22 mouse cellular contexts compared by ENCODE assay signal in genomic region chr8:117903052-117903451, GRCm38 (mm10).
A peak's percentile ranks its signal among the peaks of the same experiment; 100 is the strongest.
DNase-seq lines count a peak whose midpoint lies in the region; ATAC-seq lines count a peak whose summit lies in the region.
"Had no signal": no experiment of that assay in that cellular context is flagged by ENCODE, and none has a peak within 500 bp of the region (broad histone marks: within the 10 kb centered on the region; RNA-seq: fewer than 3 reads in every experiment).

No protein-coding gene starts in this region.

- no peaks in the 10 kb centered on the region for H3K4me1 ChIP-seq in embryonic facial prominence, embryonic 14.5 days (ENCODE audit: control insufficient read depth, insufficient read depth, low read length)
- H3K4me1 ChIP-seq in embryonic facial prominence, embryonic 10.5 days, result no peaks in the 10 kb centered on the region
- H3K4me1 ChIP-seq in midbrain, embryonic 14.5 days (ENCODE audit: control insufficient read depth, insufficient read depth, low read length), result no peaks in the 10 kb centered on the region; the same call in 1 of the 2 replicates
- no peaks in the 10 kb centered on the region for H3K4me1 ChIP-seq in midbrain, embryonic 11.5 days (ENCODE audit: control insufficient read depth, insufficient read depth, low read length)
- H3K4me1 ChIP-seq: embryonic facial prominence, embryonic 13.5 days; forebrain, embryonic 13.5 days; forebrain, embryonic 15.5 days had no signal

- H3K4me3 ChIP-seq in embryonic facial prominence, embryonic 14.5 days (ENCODE audit: low read depth, low read length), result no peak overlapping the region
- no peak overlapping the region for H3K4me3 ChIP-seq in embryonic facial prominence, embryonic 10.5 days
- H3K4me3 ChIP-seq in midbrain, embryonic 14.5 days (replicated peaks; ENCODE audit: low read depth, low read length), result no peak overlapping the region
- no peak overlapping the region for H3K4me3 ChIP-seq in midbrain, embryonic 11.5 days (ENCODE audit: low read depth, low read length)
- H3K4me3 ChIP-seq: embryonic facial prominence, embryonic 13.5 days; forebrain, embryonic 13.5 days; forebrain, embryonic 15.5 days had no signal

- H3K9ac ChIP-seq in embryonic facial prominence, embryonic 14.5 days (ENCODE audit: low read depth, low read length), result no peak overlapping the region
- no peak overlapping the region for H3K9ac ChIP-seq in midbrain, embryonic 14.5 days (replicated peaks; ENCODE audit: low read length)
- H3K9ac ChIP-seq in midbrain, embryonic 11.5 days (ENCODE audit: low read length), result no peak overlapping the region
- H3K9ac ChIP-seq: embryonic facial prominence, embryonic 13.5 days; forebrain, embryonic 13.5 days; forebrain, embryonic 15.5 days; forebrain, postnatal 0 days had no signal

- H3K27ac ChIP-seq in embryonic facial prominence, embryonic 14.5 days (replicated peaks; ENCODE audit: low read depth, low read length), result no peak overlapping the region
- H3K27ac ChIP-seq in embryonic facial prominence, embryonic 10.5 days (replicated peaks), result no peak overlapping the region
- no peak overlapping the region for H3K27ac ChIP-seq in midbrain, embryonic 14.5 days (replicated peaks; ENCODE audit: low read depth, low read length)
- H3K27ac ChIP-seq in midbrain, embryonic 11.5 days (ENCODE audit: low read depth, low read length), result no peak overlapping the region
- H3K27ac ChIP-seq: embryonic facial prominence, embryonic 13.5 days; forebrain, embryonic 13.5 days; forebrain, embryonic 15.5 days had no signal

- no peaks in the 10 kb centered on the region for H3K27me3 ChIP-seq in embryonic facial prominence, embryonic 14.5 days (replicated peaks; ENCODE audit: control insufficient read depth, insufficient read depth, low read length)
- H3K27me3 ChIP-seq in embryonic facial prominence, embryonic 10.5 days (replicated peaks; ENCODE audit: low read depth, poor library complexity, severe bottlenecking), result no peaks in the 10 kb centered on the region
- H3K27me3 ChIP-seq in midbrain, embryonic 14.5 days (ENCODE audit: control insufficient read depth, insufficient read depth, low read length), result no peaks in the 10 kb centered on the region
- H3K27me3 ChIP-seq in midbrain, embryonic 11.5 days (ENCODE audit: control insufficient read depth, insufficient read depth, low read length), result no peaks in the 10 kb centered on the region
- H3K27me3 ChIP-seq: embryonic facial prominence, embryonic 13.5 days; forebrain, embryonic 13.5 days; forebrain, embryonic 15.5 days had no signal

- 55% methylated on average over 8 of the region's 8 CpGs for WGBS in embryonic facial prominence, embryonic 14.5 days
- WGBS in embryonic facial prominence, embryonic 10.5 days, result 73% methylated on average over 8 of the region's 8 CpGs
- 39% methylated on average over 8 of the region's 8 CpGs for WGBS in midbrain, embryonic 14.5 days
- WGBS in midbrain, embryonic 11.5 days, result 66% methylated on average over 8 of the region's 8 CpGs

- no peaks in the 10 kb centered on the region for H3K36me3 ChIP-seq in embryonic facial prominence, embryonic 14.5 days (ENCODE audit: control insufficient read depth, insufficient read depth, low read length)
- no peaks in the 10 kb centered on the region for H3K36me3 ChIP-seq in embryonic facial prominence, embryonic 10.5 days (replicated peaks)
- no peaks in the 10 kb centered on the region for H3K36me3 ChIP-seq in midbrain, embryonic 14.5 days (ENCODE audit: control insufficient read depth, insufficient read depth, low read length)
- no peaks in the 10 kb centered on the region for H3K36me3 ChIP-seq in midbrain, embryonic 11.5 days (ENCODE audit: control insufficient read depth, insufficient read depth, low read length)
- H3K36me3 ChIP-seq: embryonic facial prominence, embryonic 13.5 days; forebrain, embryonic 15.5 days; G1E had no signal

- H3K4me2 ChIP-seq in embryonic facial prominence, embryonic 14.5 days (ENCODE audit: low read depth, low read length), result no peak overlapping the region
- H3K4me2 ChIP-seq in midbrain, embryonic 14.5 days (ENCODE audit: low read length), result no peak overlapping the region
- H3K4me2 ChIP-seq in midbrain, embryonic 11.5 days, result no peak overlapping the region
- H3K4me2 ChIP-seq: embryonic facial prominence, embryonic 13.5 days; forebrain, embryonic 13.5 days; forebrain, embryonic 15.5 days had no signal

- no peaks in the 10 kb centered on the region for H3K9me3 ChIP-seq in embryonic facial prominence, embryonic 14.5 days (ENCODE audit: control insufficient read depth, low read length)
- no peaks in the 10 kb centered on the region for H3K9me3 ChIP-seq in embryonic facial prominence, embryonic 10.5 days
- H3K9me3 ChIP-seq in midbrain, embryonic 14.5 days (ENCODE audit: control insufficient read depth, low read length), result no peaks in the 10 kb centered on the region
- H3K9me3 ChIP-seq in midbrain, embryonic 11.5 days (ENCODE audit: control insufficient read depth, low read length), result no peaks in the 10 kb centered on the region
- H3K9me3 ChIP-seq: embryonic facial prominence, embryonic 13.5 days; forebrain, embryonic 13.5 days; forebrain, embryonic 15.5 days had no signal

- DNase-seq in embryonic facial prominence, embryonic 14.5 days (ENCODE audit: low spot score), result peak; percentile 7
- no peak for DNase-seq in embryonic facial prominence, embryonic 10.5 days (ENCODE audit: low spot score)
- peak; percentile 74 for DNase-seq in midbrain, embryonic 14.5 days
- DNase-seq in midbrain, embryonic 11.5 days (ENCODE audit: low spot score, missing footprints), result no peak
- DNase-seq in ovary, adult 18-20 months (ENCODE audit: low spot score), result peak; percentile 10
- no peak for DNase-seq in ovary, postnatal 36 days (ENCODE audit: low spot score)
- DNase-seq: adrenal gland, adult 8-10 months; adrenal gland, postnatal 25 days; B cell, adult 2 months; cerebellum, adult 11-12 months; cerebellum, adult 2 months; cerebellum, adult 9-10 months; cerebellum, postnatal 10 days; cerebellum, postnatal 25 days; forebrain, postnatal 0 days had no signal

- ATAC-seq in embryonic facial prominence, embryonic 14.5 days (ENCODE audit: low read depth), result no peak
- ATAC-seq in midbrain, embryonic 14.5 days (ENCODE audit: low FRiP score, low TSS enrichment), result no peak
- no peak for ATAC-seq in midbrain, embryonic 11.5 days (ENCODE audit: low FRiP score)
- ATAC-seq: activated CD4-positive, CD25-positive, alpha-beta regulatory T cell, adult 4 months; CD4-positive, CD25-positive, alpha-beta regulatory T cell, adult 4 months; forebrain, embryonic 13.5 days; forebrain, embryonic 15.5 days; forebrain, postnatal 0 days; Patski had no signal

Comparison
In these comparisons a context has a peak if more than half of its experiments do, and no peak if none do; other contexts are left out.
1. DNase-seq: peak in embryonic facial prominence, embryonic 14.5 days (single experiment), midbrain, embryonic 14.5 days (single experiment) and ovary, adult 18-20 months (single experiment); none in embryonic facial prominence, embryonic 10.5 days (single experiment), midbrain, embryonic 11.5 days (single experiment) and ovary, postnatal 36 days (single experiment).